Mouse (Mus musculus): ENCODE results near the gene Adam15. TPM values are rescaled to one million over a fixed set of nuclear protein-coding genes. Genes with fewer than 3 reads are reported as not detected.
A peak's percentile ranks its signal among the peaks of the same experiment; 100 is the strongest.

Gene Adam15
- polyA plus RNA-seq, 1 experiment from 2014 or later: 37.0 TPM

- H3K9me3 ChIP-seq: no peaks in the 10 kb centered on the region
- ATAC-seq (ENCODE audit: low FRiP score, low read depth): no peak
- 0 out of 2 replicates have a peak overlapping the region, but pooled peaks have one; percentile 2 for H3K9ac ChIP-seq (replicated peaks)
- whole genome bisulfite sequencing: 3% methylated on average over 14 of the region's 14 CpGs
- no peak overlapping the region for H3K27ac ChIP-seq (replicated peaks)
- H3K4me1 ChIP-seq: peaks cover 7% of the 10 kb centered on the region; the same call in 1 of the 2 replicates
- H3K36me3 ChIP-seq: no peaks in the 10 kb centered on the region
- peaks cover 20% of the 10 kb centered on the region for H3K27me3 ChIP-seq
- H3K4me2 ChIP-seq (replicated peaks): peak overlapping the region; percentile 42
- H3K4me3 ChIP-seq: peak overlapping the region; percentile 21; the same call in 1 of the 2 replicates
These were observed 50.3 kb downstream of the Adam15 start for GRCm38 (mm10) chr3:89299499-89299898.

- H3K27me3 ChIP-seq: peaks cover 20% of the 10 kb centered on the region
- H3K36me3 ChIP-seq: no peaks in the 10 kb centered on the region
- peaks cover 7% of the 10 kb centered on the region; the same call in 1 of the 2 replicates for H3K4me1 ChIP-seq
- no peak overlapping the region for H3K27ac ChIP-seq (replicated peaks)
- H3K9ac ChIP-seq (replicated peaks): no peak overlapping the region
- no peaks in the 10 kb centered on the region for H3K9me3 ChIP-seq
- H3K4me2 ChIP-seq (replicated peaks): no peak overlapping the region
- WGBS: 80% methylated on average over 6 of the region's 6 CpGs
- ATAC-seq (ENCODE audit: low FRiP score, low read depth): no peak
- H3K4me3 ChIP-seq: no peak overlapping the region
These were observed 50.9 kb downstream of the Adam15 start for GRCm38 (mm10) chr3:89298908-89299307.

GRCm38 (mm10) chr3:89296761-89297396, 52.9 kb downstream of the Adam15 start:
- Histone ChIP-seq H3K36me3 (no peaks in the 10 kb centered on the region), H3K27me3 (peaks cover 20% of the 10 kb centered on the region), H3K4me1 (peaks cover 7% of the 10 kb centered on the region; the same call in 1 of the 2 replicates), H3K27ac (replicated peaks) (no peak overlapping the region), H3K4me3 (no peak overlapping the region), H3K4me2 (replicated peaks) (no peak overlapping the region), H3K9ac (replicated peaks) (no peak overlapping the region), H3K9me3 (no peaks in the 10 kb centered on the region)
- WGBS: 86% methylated on average over 11 of the region's 11 CpGs
- ATAC-seq (ENCODE audit: low FRiP score, low read depth): no peak

- ATAC-seq (ENCODE audit: low FRiP score, low read depth): no peak
- Histone ChIP-seq H3K36me3 (no peaks in the 10 kb centered on the region), H3K4me3 (no peak overlapping the region), H3K9ac (replicated peaks) (no peak overlapping the region), H3K27me3 (peaks cover 20% of the 10 kb centered on the region), H3K9me3 (no peaks in the 10 kb centered on the region), H3K4me1 (peaks cover 7% of the 10 kb centered on the region; the same call in 1 of the 2 replicates), H3K4me2 (replicated peaks) (no peak overlapping the region), H3K27ac (replicated peaks) (no peak overlapping the region)
- 87% methylated on average over 8 of the region's 8 CpGs for WGBS
These were observed 54.0 kb downstream of the Adam15 start for GRCm38 (mm10) chr3:89295685-89296230.

- H3K36me3 ChIP-seq: no peaks in the 10 kb centered on the region
- H3K9ac ChIP-seq (replicated peaks): no peak overlapping the region
- H3K27me3 ChIP-seq: peaks cover 10% of the 10 kb centered on the region
- H3K27ac ChIP-seq (replicated peaks): no peak overlapping the region
- H3K4me2 ChIP-seq (replicated peaks): no peak overlapping the region
- no peaks in the 10 kb centered on the region for H3K9me3 ChIP-seq
- H3K4me1 ChIP-seq: no peaks in the 10 kb centered on the region
- WGBS: 81% methylated on average over 5 of the region's 5 CpGs
- ATAC-seq (ENCODE audit: low FRiP score, low read depth): no peak
- H3K4me3 ChIP-seq: no peak overlapping the region
These were observed 55.6 kb downstream of the Adam15 start for GRCm38 (mm10) chr3:89294195-89294594.

GRCm38 (mm10) chr3:89293247-89293918, 56.4 kb downstream of the Adam15 start:
- ATAC-seq (ENCODE audit: low FRiP score, low read depth): no peak
- H3K27ac ChIP-seq (replicated peaks): no peak overlapping the region
- H3K36me3 ChIP-seq: no peaks in the 10 kb centered on the region
- no peak overlapping the region for H3K4me2 ChIP-seq (replicated peaks)
- no peaks in the 10 kb centered on the region for H3K4me1 ChIP-seq
- H3K4me3 ChIP-seq: no peak overlapping the region
- WGBS: 92% methylated on average over 11 of the region's 11 CpGs
- peaks cover 5% of the 10 kb centered on the region for H3K27me3 ChIP-seq
- H3K9me3 ChIP-seq: no peaks in the 10 kb centered on the region
- H3K9ac ChIP-seq (replicated peaks): no peak overlapping the region

- ATAC-seq (ENCODE audit: low FRiP score, low read depth): no peak
- no peaks in the 10 kb centered on the region for H3K36me3 ChIP-seq
- H3K9me3 ChIP-seq: no peaks in the 10 kb centered on the region
- H3K27ac ChIP-seq (replicated peaks): no peak overlapping the region
- H3K27me3 ChIP-seq: no peaks in the 10 kb centered on the region; the same call in 1 of the 2 replicates
- no peak overlapping the region for H3K4me3 ChIP-seq
- H3K9ac ChIP-seq (replicated peaks): no peak overlapping the region
- no peaks in the 10 kb centered on the region for H3K4me1 ChIP-seq
- 47% methylated on average over 5 of the region's 5 CpGs for WGBS
- no peak overlapping the region for H3K4me2 ChIP-seq (replicated peaks)
These were observed 57.5 kb downstream of the Adam15 start for GRCm38 (mm10) chr3:89292303-89292702.

GRCm38 (mm10) chr3:89291874-89292273, 57.9 kb downstream of the Adam15 start:
- no peaks in the 10 kb centered on the region; the same call in 1 of the 2 replicates for H3K27me3 ChIP-seq
- WGBS: 85% methylated on average over 10 of the region's 10 CpGs
- H3K36me3 ChIP-seq: no peaks in the 10 kb centered on the region
- H3K9ac ChIP-seq (replicated peaks): no peak overlapping the region
- H3K4me1 ChIP-seq: no peaks in the 10 kb centered on the region
- H3K4me3 ChIP-seq: no peak overlapping the region
- no peak overlapping the region for H3K4me2 ChIP-seq (replicated peaks)
- no peak overlapping the region for H3K27ac ChIP-seq (replicated peaks)
- ATAC-seq (ENCODE audit: low FRiP score, low read depth): no peak
- H3K9me3 ChIP-seq: no peaks in the 10 kb centered on the region

Other genes starting within 250 kb of the Adam15 start
- gene Gm43738, start 248.9 kb downstream of the Adam15 start, polyA plus RNA-seq (2016; fragmentation: Nextera tagmentation; extraction: Ambion mirVana): 0.13 TPM in 1 of 2 replicates, not detected in the other
- 307 and 361 TPM in 2 replicates for gene Fdps, start 248.0 kb downstream of the Adam15 start, polyA plus RNA-seq (2016; fragmentation: Nextera tagmentation; extraction: Ambion mirVana)
- gene Pklr, start 213.9 kb downstream of the Adam15 start, polyA plus RNA-seq (2016; fragmentation: Nextera tagmentation; extraction: Ambion mirVana): 0.26 and 0.33 TPM in 2 replicates
- 17.1 and 22.0 TPM in 2 replicates for gene Hcn3, start 189.8 kb downstream of the Adam15 start, polyA plus RNA-seq (2016; fragmentation: Nextera tagmentation; extraction: Ambion mirVana)
- gene Clk2, start 185.2 kb downstream of the Adam15 start, polyA plus RNA-seq (2016; fragmentation: Nextera tagmentation; extraction: Ambion mirVana): 42.3 and 46.5 TPM in 2 replicates
- 94.2 and 97.1 TPM in 2 replicates for gene Scamp3, start 172.5 kb downstream of the Adam15 start, polyA plus RNA-seq (2016; fragmentation: Nextera tagmentation; extraction: Ambion mirVana)
- 29.5 and 30.3 TPM in 2 replicates for gene Fam189b, start 166.9 kb downstream of the Adam15 start, polyA plus RNA-seq (2016; fragmentation: Nextera tagmentation; extraction: Ambion mirVana)
- gene Gba, start 147.1 kb downstream of the Adam15 start, polyA plus RNA-seq (2016; fragmentation: Nextera tagmentation; extraction: Ambion mirVana): 42.4 and 45.8 TPM in 2 replicates
- 105 and 107 TPM in 2 replicates for gene Thbs3, start 134.8 kb downstream of the Adam15 start, polyA plus RNA-seq (2016; fragmentation: Nextera tagmentation; extraction: Ambion mirVana)
- 183 and 185 TPM in 2 replicates for gene Mtx1, start 122.9 kb downstream of the Adam15 start, polyA plus RNA-seq (2016; fragmentation: Nextera tagmentation; extraction: Ambion mirVana)
- gene Muc1, start 120.9 kb downstream of the Adam15 start, polyA plus RNA-seq (2016; fragmentation: Nextera tagmentation; extraction: Ambion mirVana): 3.8 and 5.2 TPM in 2 replicates
- 253 and 255 TPM in 2 replicates for gene Krtcap2, start 104.0 kb downstream of the Adam15 start, polyA plus RNA-seq (2016; fragmentation: Nextera tagmentation; extraction: Ambion mirVana)
- gene Trim46, start 103.7 kb downstream of the Adam15 start, polyA plus RNA-seq (2016; fragmentation: Nextera tagmentation; extraction: Ambion mirVana): 25.1 and 25.5 TPM in 2 replicates
- gene Dpm3, start 90.6 kb downstream of the Adam15 start, polyA plus RNA-seq (2016; fragmentation: Nextera tagmentation; extraction: Ambion mirVana): 72.2 and 76.1 TPM in 2 replicates
- gene Slc50a1, start 79.4 kb downstream of the Adam15 start, polyA plus RNA-seq (2016; fragmentation: Nextera tagmentation; extraction: Ambion mirVana): 38.1 and 39.6 TPM in 2 replicates
- gene Efna1, start 68.9 kb downstream of the Adam15 start, polyA plus RNA-seq (2016; fragmentation: Nextera tagmentation; extraction: Ambion mirVana): 9.5 and 11.0 TPM in 2 replicates
- gene Efna3, start 27.0 kb downstream of the Adam15 start, polyA plus RNA-seq (2016; fragmentation: Nextera tagmentation; extraction: Ambion mirVana): 10.7 and 11.1 TPM in 2 replicates
- 16.8 and 17.3 TPM in 2 replicates for gene Efna4, start 12.0 kb downstream of the Adam15 start, polyA plus RNA-seq (2016; fragmentation: Nextera tagmentation; extraction: Ambion mirVana)
- gene Dcst2, start 12.0 kb upstream of the Adam15 start, polyA plus RNA-seq (2016; fragmentation: Nextera tagmentation; extraction: Ambion mirVana): 0.22 and 0.29 TPM in 2 replicates
- 0.20 and 0.65 TPM in 2 replicates for gene Dcst1, start 15.3 kb upstream of the Adam15 start, polyA plus RNA-seq (2016; fragmentation: Nextera tagmentation; extraction: Ambion mirVana)
- gene Zbtb7b, start 44.8 kb upstream of the Adam15 start, polyA plus RNA-seq (2016; fragmentation: Nextera tagmentation; extraction: Ambion mirVana): 0.63 and 0.71 TPM in 2 replicates
- gene Lenep, start 52.8 kb upstream of the Adam15 start, polyA plus RNA-seq (2016; fragmentation: Nextera tagmentation; extraction: Ambion mirVana): 1.1 and 1.5 TPM in 2 replicates
- gene Flad1, start 61.9 kb upstream of the Adam15 start, polyA plus RNA-seq (2016; fragmentation: Nextera tagmentation; extraction: Ambion mirVana): 34.4 and 34.7 TPM in 2 replicates
- 291 and 306 TPM in 2 replicates for gene Cks1b, start 68.4 kb upstream of the Adam15 start, polyA plus RNA-seq (2016; fragmentation: Nextera tagmentation; extraction: Ambion mirVana)
- 33.0 and 43.5 TPM in 2 replicates for gene Shc1, start 68.4 kb upstream of the Adam15 start, polyA plus RNA-seq (2016; fragmentation: Nextera tagmentation; extraction: Ambion mirVana)
- 52.5 and 58.3 TPM in 2 replicates for gene Pygo2, start 80.2 kb upstream of the Adam15 start, polyA plus RNA-seq (2016; fragmentation: Nextera tagmentation; extraction: Ambion mirVana)
- 16.1 and 17.9 TPM in 2 replicates for gene Pbxip1, start 86.7 kb upstream of the Adam15 start, polyA plus RNA-seq (2016; fragmentation: Nextera tagmentation; extraction: Ambion mirVana)
- 73.7 and 77.9 TPM in 2 replicates for gene Pmvk, start 104.5 kb upstream of the Adam15 start, polyA plus RNA-seq (2016; fragmentation: Nextera tagmentation; extraction: Ambion mirVana)
- gene Kcnn3, start 170.2 kb upstream of the Adam15 start, polyA plus RNA-seq (2016; fragmentation: Nextera tagmentation; extraction: Ambion mirVana): 1.8 and 3.0 TPM in 2 replicates

Measured in midbrain, embryonic 12.5 days (tissue).